Mouse (Mus musculus): ENCODE data around the gene Tesk2.
"Not testable (repeated sequence)": the region's sequence is repeated elsewhere in the genome, so short reads cannot be mapped to it uniquely, and the experiment has no call there.

Tesk2 gene

GRCm38 (mm10) chr4:116720343-116721097 is at the start of gene Tesk2:
TSS of gene Tesk2 (plus strand) at chr4:116720948.
- DNase-seq (ENCODE audit: low spot score) = peak; percentile 98

GRCm38 (mm10) chr4:116672785-116673184 is 48.0 kb upstream of the Tesk2 start:
- DNase-seq (ENCODE audit: low spot score) = peak; percentile 78

GRCm38 (mm10) chr4:116674761-116675160 is 46.0 kb upstream of the Tesk2 start:
- not testable (repeated sequence) for DNase-seq (ENCODE audit: low spot score)

DNA sequence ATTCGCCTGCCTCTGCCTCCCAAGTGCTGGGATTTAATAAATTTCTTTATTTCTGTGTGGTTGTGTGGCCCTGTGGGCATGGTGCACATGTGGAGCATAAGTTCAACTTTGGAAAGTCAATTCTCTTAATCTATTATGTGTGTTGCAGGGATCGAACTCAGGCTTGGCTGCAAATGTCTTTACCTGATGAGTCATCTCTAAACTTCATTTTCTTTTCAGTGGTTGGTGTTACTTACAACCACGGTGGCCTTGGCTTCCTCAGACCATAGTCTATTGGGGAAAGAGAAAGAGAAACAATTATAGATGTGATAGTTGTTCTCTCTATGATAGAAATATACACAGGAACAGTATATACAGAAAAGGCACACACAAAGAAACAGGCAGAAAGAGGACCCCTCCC is 44.7 kb upstream of the Tesk2 start:
- no peak for DNase-seq (ENCODE audit: low spot score)

DNA sequence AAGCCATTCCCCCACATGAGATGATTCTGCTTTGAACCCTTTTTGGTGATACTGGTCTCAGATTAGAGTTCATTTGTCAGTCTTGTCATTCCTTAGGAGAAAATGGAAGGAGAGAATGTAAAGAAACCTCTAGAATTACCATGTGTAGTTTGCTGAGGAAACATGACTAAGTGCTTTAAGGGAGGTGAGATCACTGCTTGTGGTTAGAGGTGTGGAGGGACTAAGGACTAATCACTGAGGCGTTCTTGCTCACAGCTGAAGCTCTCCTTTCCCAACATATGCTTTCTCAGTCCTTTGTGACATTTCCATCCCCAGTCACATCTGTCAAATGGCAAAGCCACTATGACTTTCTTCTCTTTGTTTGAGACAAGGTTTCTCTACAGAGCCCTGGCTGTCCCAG is 42.9 kb upstream of the Tesk2 start:
- DNase-seq (ENCODE audit: low spot score) = no peak

DNA sequence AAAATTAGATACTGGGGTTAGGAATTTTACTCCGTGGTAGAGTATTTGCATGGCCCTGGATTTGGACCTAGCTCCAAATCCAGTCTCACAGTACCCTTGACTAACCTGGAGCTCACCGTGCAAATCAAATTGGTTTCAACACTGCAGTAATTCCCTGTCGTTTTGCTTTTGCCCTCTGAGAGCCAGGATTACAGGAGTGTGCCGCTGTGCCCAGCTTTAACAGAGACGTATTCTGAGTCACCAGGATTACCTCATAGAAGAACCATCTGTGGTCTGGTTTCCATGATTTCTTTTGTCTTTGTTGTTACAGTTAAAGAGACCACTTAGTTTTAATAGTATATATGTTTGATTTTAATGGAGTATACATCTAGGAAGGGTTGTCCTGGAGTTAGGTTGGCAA is 41.6 kb upstream of the Tesk2 start:
- DNase-seq (ENCODE audit: low spot score) = no peak

- DNase-seq (ENCODE audit: low spot score) = not testable (repeated sequence)
These were observed 40.2 kb upstream of the Tesk2 start for GRCm38 (mm10) chr4:116680521-116680920.

- no peak for DNase-seq (ENCODE audit: low spot score)
These were observed 36.8 kb upstream of the Tesk2 start for GRCm38 (mm10) chr4:116683957-116684356.

DNA sequence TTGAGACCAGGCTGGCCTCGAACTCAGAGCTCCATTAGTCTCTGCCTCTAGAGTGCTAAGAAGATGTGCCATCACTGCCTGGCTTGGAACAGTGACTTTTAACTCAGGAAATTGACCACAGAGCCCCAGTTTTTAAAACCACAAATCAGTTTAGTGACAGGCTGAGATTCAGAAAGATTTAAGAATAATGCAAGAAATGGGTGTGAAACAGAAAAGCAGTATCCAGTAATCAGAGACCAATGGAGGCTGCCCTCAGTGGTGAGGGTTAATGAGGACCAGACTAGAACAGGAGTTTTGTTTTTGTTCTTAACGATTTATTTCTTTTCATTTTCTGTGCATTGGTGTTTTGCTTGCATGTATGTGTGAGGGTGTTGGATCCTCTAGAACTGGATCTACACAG is 36.1 kb upstream of the Tesk2 start:
- no peak for DNase-seq (ENCODE audit: low spot score)

DNA sequence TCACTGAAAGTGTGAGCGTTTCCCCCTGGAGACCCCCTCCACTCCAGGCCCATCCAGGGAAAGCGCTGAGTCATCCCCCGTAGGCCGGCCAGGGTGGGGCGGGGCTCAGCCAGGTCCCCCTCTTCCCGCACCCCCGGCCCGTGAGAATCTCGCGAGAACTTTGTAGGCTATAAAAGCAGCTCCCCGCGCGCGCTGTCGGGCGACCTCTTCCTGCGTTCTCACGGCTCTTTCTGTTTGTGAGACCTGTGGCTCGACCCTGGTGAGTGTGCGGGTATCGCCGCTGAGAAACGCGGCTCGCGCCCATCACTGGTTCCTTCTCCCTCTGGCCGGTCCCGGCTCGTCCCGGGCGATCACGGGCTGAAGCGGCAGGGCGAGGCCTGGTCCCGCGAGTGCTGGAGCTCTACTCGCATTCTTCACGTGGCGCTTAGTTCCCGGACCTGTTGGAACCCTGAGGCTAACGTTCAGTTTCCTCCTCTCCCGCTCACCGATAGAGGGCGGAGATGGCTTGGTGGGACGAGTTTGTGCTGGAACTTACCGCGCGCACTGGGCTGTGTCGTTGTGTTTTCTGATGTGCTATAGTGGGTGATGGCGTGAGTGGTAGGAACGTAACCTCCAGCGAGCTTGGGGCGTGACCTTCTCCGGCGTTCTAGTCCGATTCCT is 35.2 kb upstream of the Tesk2 start, which contains the start of gene Prdx1:
Gene Prdx1 (plus strand): TSS at position 143 of the 660 bp plus-strand sequence.
- DNase-seq (ENCODE audit: low spot score) = peak; percentile 95

- no peak for DNase-seq (ENCODE audit: low spot score)
These were observed 33.7 kb upstream of the Tesk2 start for GRCm38 (mm10) chr4:116687041-116687440.

- no peak for DNase-seq (ENCODE audit: low spot score)
These were observed 31.4 kb upstream of the Tesk2 start for GRCm38 (mm10) chr4:116689309-116689876.

GRCm38 (mm10) chr4:116692146-116692545 is 28.6 kb upstream of the Tesk2 start:
- DNase-seq (ENCODE audit: low spot score) = no peak

DNA sequence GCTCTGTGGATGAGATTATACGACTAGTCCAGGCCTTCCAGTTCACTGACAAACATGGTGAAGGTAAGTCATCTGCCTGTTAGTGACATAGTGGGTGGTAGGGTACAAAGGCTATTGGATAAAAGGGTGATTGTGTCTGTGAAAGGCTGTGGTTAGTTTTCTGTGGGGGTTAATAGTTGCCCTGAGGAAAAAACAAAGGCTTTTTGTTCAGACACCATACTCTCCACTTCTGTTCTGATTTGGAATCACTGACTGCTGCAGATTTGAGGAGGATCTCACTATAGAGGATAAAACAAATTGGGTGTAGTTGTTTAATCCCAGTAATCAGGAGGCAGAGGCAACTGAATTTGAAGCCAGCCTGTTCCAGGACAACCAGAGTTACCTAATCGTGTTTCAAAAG is 27.0 kb upstream of the Tesk2 start:
- DNase-seq (ENCODE audit: low spot score) = no peak

DNA sequence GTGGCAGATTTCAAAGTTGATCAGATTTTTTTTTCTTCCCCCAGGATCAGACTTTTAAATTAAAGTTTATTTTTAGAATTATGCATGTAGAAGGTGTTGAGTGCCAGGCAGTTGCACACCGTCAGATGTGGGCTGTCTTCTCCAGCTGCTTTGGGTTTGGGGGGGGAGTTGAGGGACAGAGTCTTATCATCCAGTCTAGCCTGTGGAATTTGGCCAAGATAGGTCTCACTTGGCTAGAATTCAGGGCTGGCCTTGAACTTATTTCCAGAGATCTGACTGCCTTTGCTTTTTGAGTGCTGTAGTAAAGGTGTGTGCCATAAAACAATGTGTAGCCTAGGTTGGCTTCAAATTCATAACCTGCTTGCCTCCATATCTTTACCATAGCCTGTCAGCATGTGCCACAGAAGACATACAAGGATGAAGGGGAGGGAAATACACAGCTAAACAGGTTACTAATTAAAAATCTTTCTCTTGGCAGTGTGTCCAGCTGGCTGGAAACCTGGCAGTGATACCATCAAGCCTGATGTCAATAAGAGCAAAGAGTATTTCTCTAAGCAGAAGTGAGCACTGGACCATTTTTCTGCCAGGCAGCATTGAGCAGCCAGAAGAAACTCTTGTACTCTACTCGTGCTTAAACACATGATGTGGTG is 21.9 kb upstream of the Tesk2 start:
- no peak for DNase-seq (ENCODE audit: low spot score)

- no peak for DNase-seq (ENCODE audit: low spot score)
These were observed 19.8 kb upstream of the Tesk2 start for GRCm38 (mm10) chr4:116700964-116701363.

DNA sequence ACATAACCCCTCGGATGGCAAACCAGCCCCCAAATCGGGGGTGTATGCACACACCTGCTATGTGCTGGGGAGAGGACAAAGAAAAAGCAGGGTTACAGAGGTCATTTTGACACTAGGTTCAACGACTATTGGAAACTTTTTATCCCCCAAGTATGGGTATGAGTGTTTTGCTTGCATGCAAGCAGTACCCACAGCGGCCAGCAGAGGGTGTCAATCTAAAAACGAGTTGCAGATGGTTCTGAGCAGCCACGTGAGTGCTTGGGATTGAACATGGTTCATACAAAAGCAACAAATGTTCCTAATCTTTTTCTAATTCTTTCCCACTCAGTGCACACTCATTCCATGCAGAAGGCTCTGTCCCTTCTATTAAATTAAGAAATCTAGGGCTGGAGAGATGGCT is 16.9 kb upstream of the Tesk2 start:
- peak; percentile 72 for DNase-seq (ENCODE audit: low spot score)

- DNase-seq (ENCODE audit: low spot score) = no peak
These were observed 13.1 kb upstream of the Tesk2 start for GRCm38 (mm10) chr4:116707666-116708065.

- DNase-seq (ENCODE audit: low spot score) = peak; percentile 98
These were observed 12.5 kb upstream of the Tesk2 start, which contains the start of the genes Mmachc and Ccdc163 for GRCm38 (mm10) chr4:116708201-116708764. TSS of gene Mmachc (minus strand) at chr4:116708406. TSS of gene Ccdc163 (plus strand) at chr4:116708509.

DNA sequence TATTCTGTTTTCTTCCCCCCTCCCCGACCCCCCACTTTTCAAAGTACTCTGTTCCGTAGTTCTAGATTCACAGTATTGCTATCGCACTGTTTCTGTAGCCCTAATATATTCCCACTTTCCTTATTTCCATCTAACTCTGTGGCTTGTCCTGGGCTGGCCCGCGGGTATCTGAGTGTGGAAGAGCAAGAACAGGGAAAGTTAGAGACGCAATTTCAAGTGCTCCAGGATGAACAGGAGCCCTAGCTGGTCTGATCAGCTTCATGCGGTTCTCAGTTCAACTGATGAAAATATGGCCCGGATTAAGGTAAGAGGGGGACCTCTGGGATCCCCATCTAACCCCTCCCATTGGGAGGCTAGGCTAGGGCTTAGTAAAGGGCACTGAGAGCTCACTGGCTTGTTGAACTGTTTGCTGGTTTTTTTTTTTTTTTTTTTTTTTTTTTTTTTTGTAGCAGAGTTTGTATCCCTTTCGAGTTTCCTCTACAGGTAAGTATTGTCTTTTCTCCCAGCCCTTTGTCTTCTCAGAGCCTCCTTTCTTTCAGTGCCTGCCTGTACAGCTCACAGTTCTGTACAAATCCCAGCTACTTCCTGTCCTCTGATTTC is 11.9 kb upstream of the Tesk2 start:
- no peak for DNase-seq (ENCODE audit: low spot score)

DNA sequence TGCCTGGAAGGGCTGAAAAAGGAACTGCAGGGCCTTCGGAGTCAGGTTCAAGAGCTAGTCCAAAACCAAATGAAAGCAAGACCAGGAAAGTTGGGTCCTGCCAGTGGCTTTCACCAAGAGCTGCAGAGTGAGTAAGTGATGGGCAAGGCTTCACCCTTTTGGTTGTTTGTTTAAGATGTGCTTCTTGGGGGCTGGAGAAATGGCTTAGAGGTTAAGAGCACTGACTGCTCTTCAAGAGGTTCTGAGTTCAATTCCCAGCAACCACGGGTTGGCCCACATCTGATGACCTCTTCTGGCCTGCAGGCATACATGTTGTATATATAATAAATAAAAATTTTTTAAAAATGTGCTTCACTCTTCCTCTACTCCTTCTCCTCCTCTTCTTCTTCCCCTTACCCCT is 10.6 kb upstream of the Tesk2 start:
- DNase-seq (ENCODE audit: low spot score) = no peak

- no peak for DNase-seq (ENCODE audit: low spot score)
These were observed 8.2 kb upstream of the Tesk2 start for GRCm38 (mm10) chr4:116712536-116712935.
